Mouse (Mus musculus) embryonic facial prominence, embryonic 12.5 days (tissue): ENCODE measurements around the gene Wnt11. TPM values are rescaled to one million over a fixed set of nuclear protein-coding genes. Genes with fewer than 3 reads are reported as not detected.
A peak's percentile ranks its signal among the peaks of the same experiment; 100 is the strongest.

ENCODE experiments used
- ATAC-seq: fragments of 200-750 bp; cut with Nextera tagmentation; 2 replicates; pipeline ENCODE4 v1.8.0; 2017; ENCODE audit not compliant: insufficient number of reproducible peaks, insufficient read depth, low FRiP score, low TSS enrichment
- H3K27ac ChIP-seq: fragments of 300-500 bp; sonication (generic); 2 replicates; pipeline ENCODE4 v1.5.1; 2016; ENCODE audit warnings: mild to moderate bottlenecking
- H3K27me3 ChIP-seq: fragments of 300-500 bp; sonication (generic); 2 replicates; pipeline ENCODE4 v1.6.1; 2016; ENCODE audit warnings: mild to moderate bottlenecking, moderate library complexity
- H3K36me3 ChIP-seq: fragments of 300-500 bp; sonication (generic); 2 replicates; pipeline ENCODE4 v1.6.1; 2016; ENCODE audit warnings: mild to moderate bottlenecking
- H3K4me1 ChIP-seq: fragments of 300-500 bp; sonication (generic); 2 replicates; pipeline ENCODE4 v1.6.1; 2016
- H3K4me2 ChIP-seq: fragments of 300-500 bp; sonication (generic); replicated peaks from 2 replicates; pipeline ENCODE4 v1.6.1; 2016; ENCODE audit warnings: mild to moderate bottlenecking, moderate library complexity
- H3K4me3 ChIP-seq: fragments of 300-500 bp; sonication (generic); 2 replicates; pipeline ENCODE4 v1.5.1; 2016; ENCODE audit warnings: mild to moderate bottlenecking
- H3K9ac ChIP-seq: fragments of 300-500 bp; sonication (generic); 2 replicates; pipeline ENCODE4 v1.6.1; 2016; ENCODE audit warnings: mild to moderate bottlenecking, moderate library complexity
- H3K9me3 ChIP-seq: fragments of 300-500 bp; sonication (generic); 2 replicates; pipeline ENCODE4 v1.6.1; 2016; ENCODE audit warnings: mild to moderate bottlenecking, moderate library complexity
- WGBS: fragments of 180-500 bp; shearing (Covaris S2); methylation state at CpG from one replicate; pipeline ENCODE4 v1.1.7; 2016; 5-methylcytosine and 5-hydroxymethylcytosine counted together
- polyA plus RNA-seq: library from polyadenylated mRNA; unstranded; fragments of >200 nt; fragmentation: Nextera tagmentation; extraction: Ambion mirVana; gene quantifications from 2 replicates; pipeline ENCODE4 v1.2.1, GENCODE M21; 2016

Wnt11 gene
- polyA plus RNA-seq, 1 experiment from 2014 or later = 24.3 TPM

- ATAC-seq = no peak
- no peak overlapping the region for H3K9ac ChIP-seq
- peaks cover 14% of the 10 kb centered on the region; the same call in 1 of the 2 replicates for H3K4me1 ChIP-seq
- no peaks in the 10 kb centered on the region for H3K9me3 ChIP-seq
- H3K4me2 ChIP-seq = no peak overlapping the region
- H3K36me3 ChIP-seq = 0 out of 2 replicates have a peak, but pooled peaks cover 5% of the 10 kb centered on the region
- no peak overlapping the region for H3K4me3 ChIP-seq
- H3K27ac ChIP-seq = no peak overlapping the region
- 78% methylated on average over 7 of the region's 7 CpGs for WGBS
- H3K27me3 ChIP-seq = no peaks in the 10 kb centered on the region
These were observed 54.3 kb downstream of the Wnt11 start for GRCm38 (mm10) chr7:98889211-98889610.

- H3K9ac ChIP-seq = no peak overlapping the region
- no peak overlapping the region for H3K4me3 ChIP-seq
- H3K27ac ChIP-seq = no peak overlapping the region
- H3K4me2 ChIP-seq = no peak overlapping the region
- H3K4me1 ChIP-seq = peaks cover 38% of the 10 kb centered on the region
- H3K36me3 ChIP-seq = no peaks in the 10 kb centered on the region
- WGBS = 76% methylated on average over 5 of the region's 5 CpGs
- no peaks in the 10 kb centered on the region for H3K9me3 ChIP-seq
- ATAC-seq = no peak
- no peaks in the 10 kb centered on the region for H3K27me3 ChIP-seq
These were observed 58.2 kb downstream of the Wnt11 start for GRCm38 (mm10) chr7:98893144-98893543.

GRCm38 (mm10) chr7:98894305-98894704, 59.4 kb downstream of the Wnt11 start:
- Histone ChIP-seq H3K4me3 (no peak overlapping the region), H3K9me3 (no peaks in the 10 kb centered on the region), H3K27me3 (no peaks in the 10 kb centered on the region), H3K4me2 (no peak overlapping the region), H3K9ac (no peak overlapping the region), H3K27ac (peak overlapping the region; percentile 74), H3K36me3 (no peaks in the 10 kb centered on the region), H3K4me1 (peaks cover 38% of the 10 kb centered on the region)
- 90% methylated on average over 5 of the region's 5 CpGs for WGBS
- no peak for ATAC-seq

GRCm38 (mm10) chr7:98894768-98895167, 59.9 kb downstream of the Wnt11 start:
- Histone ChIP-seq H3K4me2 (no peak overlapping the region), H3K27ac (peak overlapping the region; percentile 74), H3K9ac (no peak overlapping the region), H3K4me3 (no peak overlapping the region), H3K27me3 (no peaks in the 10 kb centered on the region), H3K9me3 (no peaks in the 10 kb centered on the region), H3K4me1 (peaks cover 41% of the 10 kb centered on the region), H3K36me3 (no peaks in the 10 kb centered on the region)
- 48% methylated on average over 5 of the region's 5 CpGs for WGBS
- no peak for ATAC-seq

GRCm38 (mm10) chr7:98895501-98896095, 60.7 kb downstream of the Wnt11 start:
- Histone ChIP-seq H3K27ac (peak overlapping the region; percentile 47; the same call in 1 of the 2 replicates), H3K4me1 (peaks cover 40% of the 10 kb centered on the region), H3K27me3 (no peaks in the 10 kb centered on the region), H3K9me3 (no peaks in the 10 kb centered on the region), H3K4me3 (no peak overlapping the region), H3K4me2 (no peak overlapping the region), H3K9ac (no peak overlapping the region), H3K36me3 (no peaks in the 10 kb centered on the region)
- 29% methylated on average over 10 of the region's 10 CpGs for WGBS
- no peak for ATAC-seq

- H3K4me3 ChIP-seq = no peak overlapping the region
- 94% methylated on average over 8 of the region's 8 CpGs for WGBS
- no peaks in the 10 kb centered on the region for H3K9me3 ChIP-seq
- H3K27me3 ChIP-seq = no peaks in the 10 kb centered on the region
- no peak overlapping the region for H3K27ac ChIP-seq
- H3K4me2 ChIP-seq = no peak overlapping the region
- H3K36me3 ChIP-seq = no peaks in the 10 kb centered on the region
- peaks cover 34% of the 10 kb centered on the region for H3K4me1 ChIP-seq
- ATAC-seq = no peak
- no peak overlapping the region for H3K9ac ChIP-seq
These were observed 62.4 kb downstream of the Wnt11 start for GRCm38 (mm10) chr7:98897323-98897722.

- ATAC-seq = no peak
These were observed 64.9 kb downstream of the Wnt11 start for GRCm38 (mm10) chr7:98899815-98900214.

GRCm38 (mm10) chr7:98901120-98901519, 66.2 kb downstream of the Wnt11 start:
- no peak for ATAC-seq
- Histone ChIP-seq H3K4me2 (no peak overlapping the region), H3K9me3 (no peaks in the 10 kb centered on the region), H3K4me1 (peaks cover 48% of the 10 kb centered on the region), H3K9ac (no peak overlapping the region), H3K27ac (no peak overlapping the region), H3K36me3 (no peaks in the 10 kb centered on the region), H3K27me3 (no peaks in the 10 kb centered on the region), H3K4me3 (no peak overlapping the region)
- WGBS = 95% methylated on average over 1 of the region's 1 CpGs

More at GRCm38 (mm10) chr7:98899815-98900214, 64.9 kb downstream of the Wnt11 start:
- WGBS = 41% methylated on average over 4 of the region's 4 CpGs
- Histone ChIP-seq H3K4me3 (no peak overlapping the region), H3K27ac (peak overlapping the region; percentile 11; the same call in 1 of the 2 replicates), H3K9ac (no peak overlapping the region), H3K4me1 (peaks cover 49% of the 10 kb centered on the region), H3K9me3 (no peaks in the 10 kb centered on the region), H3K36me3 (no peaks in the 10 kb centered on the region), H3K4me2 (no peak overlapping the region), H3K27me3 (no peaks in the 10 kb centered on the region)

GRCm38 (mm10) chr7:98903884-98904283, 69.0 kb downstream of the Wnt11 start:
- H3K27ac ChIP-seq = no peak overlapping the region
- 39% methylated on average over 5 of the region's 5 CpGs for WGBS
- H3K9me3 ChIP-seq = no peaks in the 10 kb centered on the region
- no peaks in the 10 kb centered on the region for H3K36me3 ChIP-seq
- H3K4me3 ChIP-seq = no peak overlapping the region
- H3K4me1 ChIP-seq = peaks cover 48% of the 10 kb centered on the region
- no peaks in the 10 kb centered on the region for H3K27me3 ChIP-seq
- H3K4me2 ChIP-seq = no peak overlapping the region
- no peak for ATAC-seq
- no peak overlapping the region for H3K9ac ChIP-seq

Other genes starting within 250 kb of the Wnt11 start
- 32.6 and 35.2 TPM in 2 replicates for gene Emsy, start 178.3 kb upstream of the Wnt11 start, polyA plus RNA-seq
- 77.9 and 89.2 TPM in 2 replicates for gene Thap12, start 132.0 kb upstream of the Wnt11 start, polyA plus RNA-seq